Mouse (Mus musculus): ENCODE results near the gene Large1.

DNA sequence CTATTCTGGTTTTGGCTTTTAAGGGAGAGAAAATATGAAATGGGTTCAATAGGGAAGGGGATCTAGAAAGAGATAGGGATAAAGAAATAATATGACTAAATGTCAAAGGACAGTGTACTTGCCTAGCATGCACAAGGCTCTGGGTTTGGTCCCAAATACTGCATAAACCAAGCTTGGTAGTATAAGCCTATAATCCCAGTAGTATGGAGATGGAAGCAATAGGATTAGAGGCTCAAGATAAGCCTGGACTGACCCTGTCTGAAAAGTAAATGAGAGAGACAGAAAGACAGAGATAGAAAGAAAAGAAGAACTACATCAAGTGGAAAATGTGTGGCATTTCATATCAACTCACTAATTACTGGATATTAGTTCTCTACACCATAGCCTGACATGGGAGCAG is 180.7 kb downstream of the Large1 start:
- no peak for TF ChIP-seq CTCF (IDR thresholded peaks at IDR 0.05; ENCODE audit: low read depth)
- TF ChIP-seq EP300 (optimal IDR thresholded peaks at IDR 0.05): no peak

All from stomach, postnatal 0 days (tissue).